Mouse (Mus musculus) G1E (cell line): ENCODE results near the gene Gsto1.

Source experiments
- CTCF ChIP-seq: IDR thresholded peaks from 2 replicates; pipeline ENCODE4 v1.5.1; 2012; ENCODE audit warnings: low read depth, low read length, inconsistent platforms, mixed read lengths
- POLR2AphosphoS5 ChIP-seq: IDR thresholded peaks from 2 replicates; pipeline ENCODE4 v1.6.1; 2012; ENCODE audit warnings: low read depth, low read length, inconsistent platforms; ENCODE audit not compliant: insufficient replicate concordance

GRCm38 (mm10) chr19:47910751-47911150, 56.0 kb downstream of the Gsto1 start:
- TF ChIP-seq CTCF (no peak), POLR2AphosphoS5 (no peak)
